Mouse (Mus musculus): ENCODE measurements around the gene Dhx32.

DNA sequence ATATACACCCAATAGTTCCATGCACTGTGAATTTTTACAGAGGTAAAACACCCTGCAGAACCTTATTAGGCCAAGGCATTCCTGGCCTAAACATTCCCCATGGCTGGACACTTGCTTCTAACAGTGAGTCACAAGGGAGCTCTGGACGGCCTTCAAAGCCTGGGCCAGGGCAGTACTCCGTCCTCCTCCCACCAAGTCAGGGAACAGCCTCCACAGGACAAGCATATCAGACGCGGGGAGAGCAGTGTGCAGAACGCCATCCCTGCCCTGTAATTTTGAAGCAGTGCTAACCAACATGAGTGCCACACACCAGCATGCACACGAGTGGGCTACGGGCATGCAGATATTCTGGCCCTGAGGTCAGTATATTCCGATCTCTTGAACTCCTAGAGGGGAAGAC lies 35.2 kb downstream of the Dhx32 start:
- TF ChIP-seq HCFC1 (IDR thresholded peaks at IDR 0.05; ENCODE audit: borderline replicate concordance, insufficient read depth, low read length) (no peak), ZNF384 (IDR thresholded peaks at IDR 0.05; ENCODE audit: low read depth, low read length) (no peak)
